ENCODE assay signal across 8 mouse cellular contexts in the genomic region with DNA sequence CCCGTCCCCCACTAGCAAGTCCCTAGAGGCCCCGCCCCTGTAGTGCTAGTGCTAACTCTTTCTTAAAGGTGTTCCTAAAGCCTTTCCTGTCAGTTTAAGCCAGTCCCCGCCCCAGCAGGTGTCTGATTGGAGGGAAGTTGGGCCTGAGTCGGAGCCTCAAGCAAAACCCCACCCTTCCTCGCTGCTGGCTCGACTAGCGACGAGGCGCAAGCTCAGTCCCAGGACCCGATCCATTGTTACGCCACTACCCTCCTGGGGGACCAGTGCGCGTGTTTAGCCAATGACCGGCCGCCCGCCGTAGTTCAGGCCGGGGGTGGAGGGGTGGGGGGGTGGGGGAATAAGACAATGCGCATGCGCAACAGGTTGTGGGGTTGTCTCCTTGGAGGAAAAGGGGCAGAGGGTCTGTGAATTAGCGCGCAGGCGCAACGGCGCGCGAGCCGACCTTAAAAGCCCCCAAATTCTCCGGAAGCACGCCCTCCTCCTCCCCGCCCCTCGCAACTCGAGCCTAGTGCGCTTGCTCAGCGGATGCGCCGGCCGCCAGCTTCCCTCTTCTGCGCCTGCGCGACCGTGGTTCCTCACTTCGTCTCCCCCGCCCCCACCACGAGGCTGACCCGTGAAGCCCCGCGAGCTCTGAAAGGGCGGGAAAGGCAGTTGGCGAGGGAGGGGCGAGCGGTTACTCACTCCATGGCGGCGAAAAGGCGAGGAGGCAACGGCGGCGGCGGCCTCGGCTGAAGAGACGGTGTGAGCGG. TPM values are rescaled to one million over a fixed set of nuclear protein-coding genes. Genes with fewer than 3 reads are reported as not detected.
DNase-seq lines count a peak whose midpoint lies in the region; ATAC-seq lines count a peak whose summit lies in the region.

A gene (plus strand): TSS at position 368 of the 749 bp plus-strand sequence.
A gene (plus strand): TSS at position 667 of the 749 bp plus-strand sequence.

- no peaks in the 10 kb centered on the region for H3K9me3 ChIP-seq in lung, embryonic 16.5 days (ENCODE audit: control insufficient read depth, low read length)

- DNase-seq in MEL-GATA-1-ER (ENCODE audit: extremely low read depth, low read depth), result peak; percentile 98
- DNase-seq in cerebellum, adult 8-10 months, result peak; percentile 98
- peak; percentile 100 for DNase-seq in forelimb bud, embryonic 11.5 days (ENCODE audit: low read depth, low spot score)
- DNase-seq in layer of hippocampus, adult 9-10 months (ENCODE audit: low spot score), result peak; percentile 94
- peak; percentile 98 for DNase-seq in ovary, postnatal 10 days (ENCODE audit: low spot score)
- peak; percentile 99 for DNase-seq in thymus, postnatal 10 days (ENCODE audit: low spot score in 2 of 2)

- H3K9ac ChIP-seq in lung, embryonic 16.5 days (ENCODE audit: low read length), result peak within 1 kb of the TSS; percentile 96

- H3K4me3 ChIP-seq in lung, embryonic 16.5 days (ENCODE audit: low read length), result peak within 1 kb of the TSS; percentile 83

- H3K27me3 ChIP-seq in lung, embryonic 16.5 days (ENCODE audit: control insufficient read depth, insufficient read depth, low read depth, low read length), result no peaks in the 10 kb centered on the region

- H3K27ac ChIP-seq in lung, embryonic 16.5 days (ENCODE audit: low read length), result peak within 1 kb of the TSS; percentile 97

- H3K4me1 ChIP-seq in lung, embryonic 16.5 days (replicated peaks; ENCODE audit: control insufficient read depth, insufficient read depth, low read length), result peaks cover 29% of the 10 kb centered on the region

- WGBS in lung, embryonic 16.5 days, result under 1% methylated on average over 54 of the region's 62 CpGs

- peak within 1 kb of the TSS; percentile 88 for H3K4me2 ChIP-seq in lung, embryonic 16.5 days (ENCODE audit: low read depth, low read length)

- H3K36me3 ChIP-seq in lung, embryonic 16.5 days (ENCODE audit: control insufficient read depth, insufficient read depth, low read length), result peaks cover 7% of the 10 kb centered on the region

- ATAC-seq in hematopoietic stem cell, adult 5-6 weeks (replicated peaks in 1 of 2; ENCODE audit: insufficient read depth in 1 of 2, low FRiP score in 2 of 2, low TSS enrichment in 1 of 2, low read depth in 1 of 2, poor library complexity in 2 of 2, severe bottlenecking in 2 of 2), result peak; percentile 91 to 96
- ATAC-seq in lung, embryonic 16.5 days (ENCODE audit: low read depth), result peak; percentile 94

RNA-seq across cellular contexts. Expression of the first gene that starts in this region (rescaled TPM):
- 96.9 and 114 TPM in 2 replicates for total RNA-seq in hematopoietic stem cell, adult 5-6 weeks (2017)
- 88.6 and 98.6 TPM in 2 replicates for polyA plus RNA-seq in lung, embryonic 16.5 days (2015; fragmentation: Nextera tagmentation; extraction: Ambion mirVana)

RNA-seq across cellular contexts. Expression of the second gene that starts in this region (rescaled TPM):
- total RNA-seq in hematopoietic stem cell, adult 5-6 weeks (2017), result 1.3 TPM in 1 of 2 replicates, not detected in the other
- 1.4 and 1.7 TPM in 2 replicates for polyA plus RNA-seq in lung, embryonic 16.5 days (2015; fragmentation: Nextera tagmentation; extraction: Ambion mirVana)

Comparison
In these comparisons a context has a peak if more than half of its experiments do, and no peak if none do; other contexts are left out.
1. Peak in every context shown above with its lines: DNase-seq, ATAC-seq, H3K4me3 ChIP-seq and H3K27ac ChIP-seq.